Mouse (Mus musculus) skeletal muscle tissue, adult 2 months (tissue): Measurements from ENCODE around the gene AW549877.

Source experiments
- DNase-seq: peaks from one replicate; pipeline ENCODE4 v3.0.0-alpha.2; 2012; ENCODE audit warnings: low read depth, low spot score

Gene AW549877

DNA sequence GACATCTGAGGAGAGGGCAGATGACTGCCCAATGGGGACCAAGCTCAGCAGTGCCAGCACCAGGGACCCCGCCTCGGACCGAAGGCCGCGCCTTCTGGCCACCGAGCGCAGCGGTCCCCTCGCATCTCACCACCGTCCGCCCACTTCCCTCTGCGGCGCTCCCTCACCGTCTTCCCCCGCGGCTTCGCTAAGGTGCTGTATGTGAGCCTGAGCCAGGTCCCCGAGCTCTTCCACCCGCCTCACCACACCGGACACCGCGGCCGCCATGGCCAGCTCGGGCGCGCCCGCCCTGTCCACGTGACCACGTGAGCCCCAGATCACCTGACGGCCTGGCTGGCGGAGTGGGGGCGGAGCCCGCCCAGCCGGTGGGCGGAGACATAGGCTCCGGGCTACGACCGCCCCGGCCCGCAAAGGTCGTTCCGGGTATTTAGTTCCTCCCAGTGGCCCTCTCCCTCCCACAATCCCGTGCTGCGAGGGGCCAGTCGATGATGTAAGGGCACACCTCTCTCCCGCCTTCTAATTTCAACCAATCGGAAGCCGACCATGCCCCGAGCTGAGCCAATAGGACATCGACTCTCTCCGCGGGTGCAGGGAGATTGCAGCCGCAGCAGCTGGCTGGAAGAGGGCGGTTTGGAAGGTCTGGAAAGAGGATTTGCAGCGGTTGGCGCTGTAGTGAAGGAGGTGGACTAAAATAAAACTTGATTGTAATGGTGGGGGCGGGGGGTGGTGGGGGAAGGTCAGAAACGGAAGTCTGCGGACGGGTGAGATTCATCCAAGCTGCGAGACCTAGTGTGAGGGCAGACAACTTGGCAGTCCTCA lies at the start of gene AW549877:
TSS of gene AW549877 (minus strand) at position 297 of the 819 bp plus-strand sequence.
- DNase-seq = peak; percentile 99

DNA sequence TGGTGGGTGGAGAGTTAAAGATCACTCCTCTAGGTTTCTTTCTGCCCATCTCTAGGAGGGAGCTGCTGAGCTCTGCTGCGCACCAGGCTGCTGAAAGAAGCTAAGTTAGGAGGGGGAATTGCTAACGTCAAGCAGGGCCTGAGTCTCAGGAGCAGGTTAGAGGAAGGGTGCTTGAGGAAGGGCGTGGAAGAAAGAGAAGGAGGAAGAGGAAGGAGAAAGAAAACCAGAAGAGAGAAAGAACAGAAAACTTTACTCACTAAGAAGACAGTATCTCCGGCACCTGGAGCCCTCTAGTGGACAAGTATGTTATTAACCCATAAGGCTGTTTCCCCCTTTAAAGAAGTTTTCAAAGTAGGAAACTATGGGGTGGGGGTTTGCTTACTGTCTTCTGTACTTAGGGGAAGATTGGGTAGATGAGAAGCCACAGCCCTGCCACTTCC lies 47.5 kb upstream of the AW549877 start:
- peak; percentile 14 for DNase-seq

DNA sequence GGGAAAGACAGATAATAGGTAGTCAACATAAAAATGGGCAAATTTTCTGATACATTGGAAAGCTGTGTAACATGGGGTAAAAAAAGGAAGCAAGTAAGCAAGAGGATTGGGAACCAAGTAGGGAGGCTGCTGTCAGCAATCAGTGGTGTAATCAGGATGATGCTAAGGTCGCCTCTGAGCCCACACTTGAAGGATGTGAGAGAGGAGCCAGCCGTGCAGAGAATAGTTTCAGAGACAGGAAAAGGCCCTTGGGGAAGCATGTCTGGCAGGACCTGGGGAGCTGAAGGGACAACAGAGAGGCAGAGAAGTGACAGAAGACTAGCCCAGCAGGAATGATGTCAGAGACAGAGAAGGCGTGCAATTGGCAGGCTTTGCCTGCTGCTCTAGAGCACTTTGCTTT lies 46.9 kb upstream of the AW549877 start:
- DNase-seq = no peak

DNA sequence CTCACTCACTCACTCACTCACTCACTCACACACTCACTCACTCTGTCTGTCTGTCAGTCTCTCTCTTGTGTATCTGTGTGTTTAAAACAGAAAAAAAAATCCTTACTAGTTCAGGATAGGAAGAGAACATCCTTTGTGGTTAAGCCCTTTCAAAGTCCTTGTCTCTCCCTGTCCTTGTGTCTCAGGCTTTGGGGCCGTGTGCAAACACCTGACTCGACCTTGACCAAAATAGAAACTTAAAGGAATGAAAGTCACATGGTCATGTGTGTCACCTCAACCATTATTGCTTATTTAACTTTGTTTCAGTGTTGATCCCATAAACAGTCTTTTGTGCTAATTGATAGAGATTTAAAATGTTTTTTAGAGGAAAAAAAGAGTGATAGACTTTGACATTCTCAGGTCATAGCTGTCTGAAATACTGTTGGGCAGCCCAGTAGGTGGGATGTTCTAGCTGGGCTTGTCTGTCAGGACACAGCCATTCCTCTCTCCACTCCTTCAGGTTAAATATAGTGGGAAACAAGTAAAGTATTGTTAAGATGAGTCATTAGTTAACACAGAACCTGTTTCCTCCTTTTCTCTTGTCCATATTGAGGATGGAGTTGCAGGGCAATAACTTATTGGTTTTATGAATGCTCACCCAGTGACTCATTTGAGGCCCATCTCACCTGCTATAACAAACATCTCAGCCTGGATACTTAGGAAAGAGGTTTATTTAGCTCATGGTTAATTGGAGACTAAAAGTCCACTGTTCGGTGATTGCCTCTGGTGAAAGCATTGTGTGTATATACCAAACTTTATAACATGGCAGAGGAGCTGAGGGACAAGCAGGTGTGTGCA lies 37.8 kb upstream of the AW549877 start:
- no peak for DNase-seq

DNA sequence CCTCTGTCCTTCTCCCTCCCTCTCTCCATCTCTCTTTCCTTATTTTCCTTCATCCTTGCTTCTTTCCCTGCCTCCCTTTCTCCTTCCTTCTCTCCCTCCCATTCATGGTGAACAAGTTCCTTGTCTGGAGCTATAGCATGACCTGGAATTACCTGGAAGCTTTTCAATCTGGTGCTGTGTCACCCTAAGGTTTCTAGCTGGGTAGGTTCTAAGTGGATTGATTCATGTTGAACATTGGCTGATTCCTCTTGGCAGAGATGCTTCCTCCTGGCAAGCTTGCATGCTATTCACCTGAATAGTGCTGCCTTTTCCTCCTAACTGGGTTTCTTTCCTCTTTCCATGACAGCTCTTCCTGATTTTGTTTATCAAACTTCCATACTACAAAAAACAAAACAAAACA lies 33.4 kb upstream of the AW549877 start:
- no peak for DNase-seq

DNA sequence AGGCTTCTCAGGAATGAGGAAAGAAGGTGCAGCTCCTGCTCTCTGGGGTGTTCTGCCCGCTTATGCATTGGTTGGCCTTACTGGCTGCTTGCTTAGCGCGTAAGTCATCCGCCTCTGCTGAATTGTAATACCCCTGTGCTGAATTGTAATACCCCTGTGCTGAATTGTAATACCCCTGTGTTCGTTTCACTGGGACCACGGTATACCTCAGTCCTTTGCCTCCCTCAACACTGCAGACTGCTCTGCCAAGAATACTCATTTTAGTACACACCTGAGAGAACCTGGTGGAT lies 32.8 kb upstream of the AW549877 start:
- no peak for DNase-seq

DNA sequence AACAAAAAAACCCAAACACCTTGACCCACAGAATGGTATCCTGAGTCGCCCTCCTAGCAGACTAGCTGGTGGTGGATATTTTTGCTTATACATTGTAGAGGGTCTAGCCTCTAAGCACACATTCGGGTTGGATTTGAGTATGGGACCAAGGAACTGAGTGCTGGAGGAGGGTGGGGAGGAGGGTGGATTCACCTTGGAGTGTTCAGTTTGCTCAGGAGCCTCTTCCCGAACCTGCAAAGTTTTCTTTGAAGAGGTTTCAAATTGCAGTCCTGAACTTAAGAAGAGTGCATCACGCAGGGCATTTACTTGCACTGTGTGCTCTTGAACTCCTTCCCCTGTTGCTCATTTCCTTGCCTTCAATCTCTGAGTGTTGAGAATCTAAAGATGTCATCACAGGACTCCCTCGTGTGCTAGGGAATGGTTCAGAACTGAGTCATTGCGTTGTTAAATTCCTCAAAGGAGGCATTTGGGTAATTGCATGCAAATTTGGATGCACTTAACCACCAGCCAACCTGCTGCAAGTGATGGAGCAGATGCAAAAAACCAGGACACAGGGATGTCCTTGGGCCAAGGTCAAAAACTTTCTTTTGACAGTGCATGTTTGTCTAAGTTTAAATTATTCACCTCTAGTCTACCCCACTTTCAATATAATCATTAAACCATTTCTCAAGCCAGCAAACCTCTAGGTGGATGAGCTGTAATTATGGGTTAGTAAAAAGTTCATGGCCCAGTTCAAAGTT lies 32.3 kb upstream of the AW549877 start:
- no peak for DNase-seq

DNA sequence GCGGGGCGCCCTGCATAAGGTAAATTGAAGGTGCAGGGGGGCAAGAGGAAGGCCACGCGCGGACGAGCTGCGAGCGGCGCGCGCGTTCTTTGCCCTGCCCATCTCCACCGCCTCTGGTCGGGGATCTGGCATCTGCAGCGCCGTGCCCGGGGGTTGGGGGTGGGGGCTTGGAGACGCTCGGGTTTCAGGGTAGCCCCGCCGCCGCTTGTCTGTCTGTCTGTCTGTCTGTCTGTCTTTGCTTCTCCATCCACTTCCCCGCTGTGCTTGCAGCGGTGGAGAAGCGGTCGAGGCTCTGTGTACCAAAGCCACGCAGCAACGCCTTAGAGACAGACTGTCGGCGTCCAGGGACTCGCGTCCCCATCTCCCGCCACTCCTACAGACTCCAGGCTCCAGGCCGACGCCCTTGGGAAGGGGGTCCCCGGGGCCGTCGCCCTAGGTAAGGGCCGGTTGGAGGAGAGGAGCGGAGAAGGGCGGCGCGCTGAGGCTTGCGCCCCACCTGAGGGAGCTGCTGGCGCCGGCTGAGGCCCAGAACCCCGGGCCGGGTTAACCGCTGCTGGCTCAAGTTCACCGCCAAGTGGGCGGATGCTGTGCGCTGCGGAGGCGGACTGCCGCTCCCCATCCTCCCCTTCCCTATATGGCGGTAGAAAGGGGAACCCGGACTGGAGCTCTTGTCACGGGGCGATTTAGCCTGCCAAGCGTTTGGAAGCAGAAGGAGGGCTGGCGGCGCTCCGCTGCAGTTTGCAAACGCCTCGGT lies 31.5 kb upstream of the AW549877 start:
- DNase-seq = peak; percentile 89

DNA sequence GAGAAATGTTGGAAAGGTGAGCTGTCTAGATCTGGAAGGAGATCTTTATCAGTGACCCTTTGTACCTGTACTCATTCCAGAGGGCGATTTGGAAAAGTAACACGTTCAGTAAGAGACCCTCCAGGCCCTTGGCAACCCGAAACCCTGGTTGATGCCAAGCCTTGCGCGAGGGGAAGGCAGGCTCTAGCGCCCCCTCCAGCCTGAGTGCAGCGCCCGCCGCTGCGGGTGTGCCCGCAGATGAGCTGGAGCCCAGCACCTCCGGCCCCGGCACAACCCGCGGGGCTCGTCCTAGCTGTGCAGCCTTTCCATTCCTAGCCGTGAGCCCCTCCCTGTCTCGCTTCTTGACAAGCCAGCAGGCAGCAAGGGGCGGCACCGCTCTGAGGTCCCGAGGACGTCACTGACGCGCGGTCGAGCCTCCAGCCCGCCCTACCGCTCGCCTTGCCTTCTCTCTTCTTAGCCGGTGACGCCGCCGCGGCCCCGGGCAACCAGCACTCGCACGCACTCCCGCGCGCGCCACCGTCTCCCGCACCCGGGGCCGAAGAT lies 30.8 kb upstream of the AW549877 start, which contains the start of gene Oxct1:
TSS of gene Oxct1 (plus strand) at position 153 of the 543 bp plus-strand sequence.
- peak; percentile 90 for DNase-seq

DNA sequence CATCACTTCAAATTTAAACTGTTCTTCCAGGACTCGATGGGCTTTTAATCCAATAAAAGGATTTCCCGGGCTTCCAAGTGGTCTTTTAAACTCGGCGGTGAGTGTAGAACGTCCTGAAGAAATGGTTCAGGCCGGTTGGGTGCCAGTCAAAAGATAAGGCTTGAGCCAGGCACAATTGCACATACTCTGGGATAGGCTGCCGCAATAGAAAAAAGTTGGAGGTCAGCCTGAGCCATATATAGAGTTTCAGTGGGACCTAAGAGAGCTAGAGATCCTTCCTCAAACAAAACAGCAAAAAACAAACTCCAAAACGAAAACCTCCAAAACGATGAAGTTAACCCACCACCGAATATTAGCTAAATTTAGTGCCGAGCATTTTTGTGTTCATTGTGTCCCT lies 30.0 kb upstream of the AW549877 start:
- DNase-seq = no peak

DNA sequence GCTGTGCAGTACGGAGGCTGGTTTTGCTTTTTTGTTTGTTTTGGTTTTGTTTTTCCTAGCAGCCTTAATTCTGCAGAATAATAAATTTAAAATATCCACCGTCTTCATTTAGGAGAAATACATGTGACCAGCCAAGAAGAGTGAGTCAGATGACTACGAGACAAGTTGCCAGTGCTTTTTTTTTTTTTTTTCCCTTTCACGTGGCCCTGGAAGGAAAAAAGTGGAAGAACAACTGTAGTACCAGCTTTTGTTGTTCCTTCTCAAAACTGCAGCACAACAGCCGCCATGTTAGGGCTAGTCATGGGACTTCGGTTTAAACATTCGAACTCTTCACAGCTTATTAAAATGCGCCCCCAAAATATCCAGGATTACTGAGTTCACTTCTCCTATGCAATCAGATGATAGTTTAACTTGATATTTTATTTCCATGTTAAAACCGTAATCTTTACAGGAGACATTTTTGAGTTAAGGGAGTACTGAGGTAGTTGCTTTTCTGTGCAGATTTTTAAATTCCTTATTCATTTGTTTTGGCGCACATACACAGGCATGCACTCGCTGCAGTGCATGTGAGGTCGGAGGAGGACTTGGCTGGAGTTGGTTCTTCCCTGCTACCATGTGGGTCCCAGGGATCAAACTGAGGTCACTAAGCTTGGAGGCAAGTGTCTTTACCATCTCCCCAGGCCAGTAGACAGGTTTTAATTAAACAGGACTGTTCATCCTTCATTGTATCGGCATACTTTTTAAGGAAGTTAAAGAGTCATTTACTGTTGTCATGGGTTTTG lies 29.4 kb upstream of the AW549877 start:
- peak; percentile 44 for DNase-seq

DNA sequence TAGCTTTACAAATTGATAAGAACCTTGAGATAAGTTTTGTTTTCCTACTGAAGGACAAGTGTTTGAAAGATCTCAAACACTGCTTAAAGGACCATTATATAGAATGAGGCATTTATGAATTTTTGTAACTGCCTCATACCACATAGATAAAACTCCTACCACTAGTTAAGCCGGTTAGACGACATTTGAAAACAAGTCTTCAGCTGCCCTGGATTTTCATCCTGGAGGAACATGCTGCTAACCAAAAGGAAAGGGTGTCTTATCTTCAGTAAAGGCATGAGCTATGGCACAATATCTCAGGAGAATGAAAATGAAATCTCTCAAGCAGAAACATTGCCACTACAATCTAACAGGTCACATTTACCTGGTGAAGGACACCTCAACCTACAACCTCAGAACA lies 28.2 kb upstream of the AW549877 start:
- no peak for DNase-seq

DNA sequence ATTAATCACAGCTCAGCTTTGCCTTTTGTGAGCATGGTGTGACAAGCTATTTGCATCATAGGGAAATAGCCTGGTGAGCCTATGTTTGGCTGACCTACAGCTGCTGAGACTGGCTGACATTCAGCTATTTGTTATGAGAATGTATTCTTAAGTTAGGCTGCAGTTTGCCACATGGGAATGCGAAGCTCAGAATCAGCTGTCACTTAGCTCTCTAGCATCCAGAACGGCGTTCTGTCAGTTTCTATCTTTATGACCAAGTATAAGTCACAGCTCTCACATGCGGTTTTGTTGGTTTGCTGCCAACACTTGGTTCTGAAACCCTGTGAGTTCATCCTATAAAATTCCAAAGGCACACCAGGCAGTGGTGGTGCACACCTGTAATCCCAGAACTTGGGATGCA lies 25.2 kb upstream of the AW549877 start:
- DNase-seq = no peak

DNA sequence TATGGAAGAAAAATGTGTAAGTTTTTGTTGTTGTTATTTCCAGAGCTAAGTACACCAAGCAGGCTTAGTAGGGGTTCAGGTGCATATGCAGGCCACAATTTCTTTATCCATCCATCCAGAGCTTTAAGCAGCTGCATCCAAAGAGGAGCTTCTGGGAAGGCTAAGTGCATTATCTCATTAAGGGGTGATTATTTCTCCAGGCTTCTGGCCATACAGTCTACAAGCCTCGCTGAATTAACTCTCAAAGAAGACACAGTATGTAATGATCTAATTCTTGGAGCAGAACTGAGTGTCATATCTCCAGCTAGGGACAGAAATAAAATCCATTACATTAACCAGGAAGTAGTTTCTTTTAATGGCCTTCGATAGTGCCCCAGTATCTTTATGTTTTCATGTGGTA lies 18.3 kb upstream of the AW549877 start:
- DNase-seq = no peak

DNA sequence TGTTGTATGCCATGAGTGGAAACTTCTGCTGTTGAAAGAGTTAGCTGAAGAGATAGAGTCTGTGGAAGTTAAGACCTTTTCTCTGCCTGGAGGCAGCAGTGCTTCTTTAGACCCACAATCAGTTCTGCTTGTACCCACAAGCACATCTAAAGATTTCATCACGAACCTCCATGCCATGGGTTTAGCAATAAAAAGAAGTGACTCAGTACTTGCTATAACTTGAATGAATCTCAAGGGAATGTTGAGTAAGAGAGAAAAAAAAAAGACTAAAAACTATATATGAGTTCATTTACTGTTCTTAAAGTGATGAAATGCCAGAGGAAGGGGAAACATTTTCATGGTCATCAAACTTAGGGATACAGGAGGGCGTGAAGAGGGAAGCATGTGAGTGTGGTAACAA lies 5.0 kb upstream of the AW549877 start:
- no peak for DNase-seq

DNA sequence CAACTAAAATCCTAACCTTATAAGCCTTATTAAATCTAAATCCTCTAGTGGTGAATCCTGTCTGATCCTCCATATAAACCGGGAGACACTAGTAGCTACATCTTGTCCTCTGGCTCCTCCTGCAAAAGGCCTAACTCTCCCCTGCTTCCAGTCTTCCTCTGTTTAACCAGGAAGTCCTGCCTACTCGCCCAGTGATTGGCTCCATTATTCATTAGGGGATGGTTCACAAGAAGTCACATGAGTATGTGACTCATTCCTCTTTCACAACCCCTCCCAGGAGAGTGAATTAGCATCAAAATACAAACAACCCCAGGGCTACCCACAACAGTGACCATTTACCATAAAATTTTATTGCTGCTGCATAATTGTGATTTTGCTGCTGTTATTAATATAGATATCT lies 3.6 kb upstream of the AW549877 start:
- no peak for DNase-seq

DNA sequence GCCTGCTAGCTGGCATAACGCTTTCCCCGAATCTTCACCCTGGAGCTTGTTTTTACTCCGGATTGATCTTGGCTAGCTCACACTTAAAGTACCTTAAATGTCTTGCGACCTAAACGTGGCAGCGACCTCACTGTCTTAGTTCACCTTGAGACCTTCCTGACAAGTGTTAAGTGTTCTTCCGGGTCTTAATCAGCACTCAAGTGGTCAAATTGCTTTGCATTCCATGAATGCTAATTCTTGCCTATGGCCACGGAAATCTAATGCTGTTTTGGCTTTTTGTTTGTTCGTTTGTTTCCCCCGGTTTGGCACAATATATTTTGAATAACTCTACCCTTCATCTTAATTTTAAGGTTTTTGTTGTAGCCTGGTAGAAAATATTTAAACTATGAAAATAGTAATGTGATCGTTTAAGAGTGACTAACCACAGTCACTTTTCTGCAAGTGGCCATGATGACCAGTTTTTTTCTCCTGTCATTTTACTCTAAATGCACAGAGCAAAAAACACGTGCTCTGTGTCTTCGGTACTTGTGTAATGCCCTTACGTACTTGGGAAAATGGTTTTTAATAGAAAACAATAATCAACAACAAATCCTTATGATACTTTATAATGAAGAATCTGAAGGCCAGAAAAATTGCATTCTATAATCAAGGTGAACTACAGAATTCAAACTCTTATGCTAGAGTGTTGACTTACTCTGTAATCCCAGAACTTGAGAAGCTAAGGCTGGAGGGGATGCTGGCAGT lies 895 bp upstream of the AW549877 start:
- no peak for DNase-seq

DNA sequence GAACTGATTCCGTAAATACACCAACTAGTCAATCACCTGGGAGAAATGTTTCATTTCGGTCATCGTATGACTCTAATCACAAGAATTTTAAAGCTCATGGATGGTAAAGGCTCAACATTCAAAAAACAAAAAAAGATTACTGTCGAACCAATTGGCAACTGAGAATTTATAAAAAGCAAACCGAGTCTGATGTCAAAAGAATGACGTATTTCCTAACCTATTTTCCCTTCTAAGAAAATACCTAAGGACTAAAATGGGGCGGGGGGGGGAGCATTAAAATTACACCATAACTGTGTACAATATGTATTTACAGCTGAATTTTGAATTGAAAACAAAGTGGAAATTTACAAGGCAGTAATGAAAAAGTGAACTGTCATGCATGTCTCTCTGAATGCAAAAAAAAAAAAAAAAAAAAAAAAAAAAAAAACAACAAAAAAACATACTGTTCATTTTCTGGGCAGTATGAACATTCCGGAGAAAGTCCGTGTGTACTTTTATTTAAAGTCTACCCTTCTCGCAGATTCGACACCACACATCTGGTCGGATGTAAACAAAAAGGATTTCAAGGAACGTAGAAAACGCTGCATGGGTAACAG lies 594 bp downstream of the AW549877 start:
- no peak for DNase-seq

DNA sequence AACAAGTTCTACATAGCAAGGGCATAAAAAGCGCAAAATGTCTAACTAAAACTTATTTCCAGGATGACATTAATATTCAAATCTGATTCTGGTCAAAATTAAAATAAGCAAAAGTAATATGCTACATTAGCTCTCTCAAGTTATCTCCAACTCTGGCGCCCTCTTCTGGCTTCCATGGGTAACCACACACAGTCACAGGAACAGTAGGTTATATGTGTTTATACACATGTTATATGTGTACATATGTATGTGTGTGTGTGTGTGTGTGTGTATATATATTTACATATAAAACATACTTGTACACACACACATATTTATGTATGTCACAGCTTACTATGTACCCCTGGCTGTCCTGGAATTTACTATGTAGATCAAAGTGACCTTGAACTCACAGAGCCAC lies 7.6 kb downstream of the AW549877 start:
- DNase-seq = no peak
